Mouse (Mus musculus): ENCODE measurements around the gene Tpcn2.

- TF ChIP-seq CTCF (IDR thresholded peaks at IDR 0.05; ENCODE audit: low read depth, low read length): no peak
- no peak for TF ChIP-seq POLR2A (IDR thresholded peaks at IDR 0.05; ENCODE audit: extremely low read depth, insufficient read depth, low read length)
Measured at GRCm38 (mm10) chr7:145242028-145242427, 41.8 kb downstream of the Tpcn2 start.
